Mouse (Mus musculus): ENCODE data around the gene Zmynd15. TPM values are rescaled to one million over a fixed set of nuclear protein-coding genes. Genes with fewer than 3 reads are reported as not detected.
A peak's percentile ranks its signal among the peaks of the same experiment; 100 is the strongest.
"Not testable (repeated sequence)": the region's sequence is repeated elsewhere in the genome, so short reads cannot be mapped to it uniquely, and the experiment has no call there.

Zmynd15 gene
- polyA plus RNA-seq (2015; fragmentation: Nextera tagmentation; extraction: Ambion mirVana), result 1.2 and 1.5 TPM in 2 replicates

GRCm38 (mm10) chr11:70458688-70459600, at the start of gene Zmynd15:
Gene Zmynd15 (plus strand): TSS chr11:70459433.
- Histone ChIP-seq H3K4me3 (peak within 1 kb of the TSS; percentile 42), H3K4me1 (replicated peaks) (peaks cover 17% of the 10 kb centered on the region), H3K9ac (peak within 1 kb of the TSS; percentile 70), H3K27me3 (peaks cover 60% of the 10 kb centered on the region), H3K36me3 (no peaks in the 10 kb centered on the region), H3K27ac (replicated peaks) (no peak within 1 kb of the TSS), H3K4me2 (peak within 1 kb of the TSS; percentile 65), H3K9me3 (no peaks in the 10 kb centered on the region)
- ATAC-seq (ENCODE audit: low read depth), result no peak; the same call in 1 of the 2 replicates
- WGBS, result 20% methylated on average over 32 of the region's 32 CpGs

- Histone ChIP-seq H3K4me3 (peak within 1 kb of the TSS; percentile 99), H3K36me3 (peaks cover 10% of the 10 kb centered on the region), H3K9me3 (no peaks in the 10 kb centered on the region), H3K27me3 (no peaks in the 10 kb centered on the region), H3K9ac (peak within 1 kb of the TSS; percentile 98), H3K4me2 (peak within 1 kb of the TSS; percentile 97), H3K27ac (replicated peaks) (peak within 1 kb of the TSS; percentile 68), H3K4me1 (replicated peaks) (peaks cover 30% of the 10 kb centered on the region)
- ATAC-seq (ENCODE audit: low read depth), result peak; percentile 97
- WGBS, result under 1% methylated on average over 59 of the region's 59 CpGs
Observed at GRCm38 (mm10) chr11:70409594-70410296, 49.5 kb upstream of the Zmynd15 start, which contains the start of gene Pelp1. Gene Pelp1 (minus strand): TSS chr11:70410031.

- peak overlapping the region; percentile 98 for H3K9ac ChIP-seq
- ATAC-seq (ENCODE audit: low read depth), result no peak
- H3K36me3 ChIP-seq, result peaks cover 6% of the 10 kb centered on the region; the same call in 1 of the 2 replicates
- 62% methylated on average over 6 of the region's 6 CpGs for WGBS
- H3K4me1 ChIP-seq (replicated peaks), result peaks cover 30% of the 10 kb centered on the region
- H3K27me3 ChIP-seq, result no peaks in the 10 kb centered on the region
- H3K4me3 ChIP-seq, result peak overlapping the region; percentile 99
- H3K27ac ChIP-seq (replicated peaks), result peak overlapping the region; percentile 68; the same call in 1 of the 2 replicates
- peak overlapping the region; percentile 97 for H3K4me2 ChIP-seq
- H3K9me3 ChIP-seq, result no peaks in the 10 kb centered on the region
Observed at GRCm38 (mm10) chr11:70410297-70410643, 49.0 kb upstream of the Zmynd15 start.

GRCm38 (mm10) chr11:70412591-70412990, 46.6 kb upstream of the Zmynd15 start:
- Histone ChIP-seq H3K36me3 (no peaks in the 10 kb centered on the region), H3K27me3 (peaks cover 4% of the 10 kb centered on the region; the same call in 1 of the 2 replicates), H3K4me1 (replicated peaks) (peaks cover 23% of the 10 kb centered on the region), H3K27ac (replicated peaks) (no peak overlapping the region), H3K9ac (no peak overlapping the region), H3K9me3 (no peaks in the 10 kb centered on the region), H3K4me2 (no peak overlapping the region), H3K4me3 (no peak overlapping the region)
- 80% methylated on average over 5 of the region's 5 CpGs for WGBS
- no peak for ATAC-seq (ENCODE audit: low read depth)

- no peak for ATAC-seq (ENCODE audit: low read depth)
- peaks cover 9% of the 10 kb centered on the region for H3K4me1 ChIP-seq (replicated peaks)
Observed at GRCm38 (mm10) chr11:70413961-70414360, 45.3 kb upstream of the Zmynd15 start.

GRCm38 (mm10) chr11:70418199-70418598, 41.0 kb upstream of the Zmynd15 start:
- no peak overlapping the region for H3K9ac ChIP-seq
- 66% methylated on average over 4 of the region's 4 CpGs for WGBS
- no peaks in the 10 kb centered on the region for H3K9me3 ChIP-seq

More at GRCm38 (mm10) chr11:70413961-70414360, 45.3 kb upstream of the Zmynd15 start:
- Histone ChIP-seq H3K9me3 (no peaks in the 10 kb centered on the region), H3K9ac (no peak overlapping the region), H3K36me3 (no peaks in the 10 kb centered on the region), H3K4me3 (no peak overlapping the region), H3K27me3 (peaks cover 4% of the 10 kb centered on the region; the same call in 1 of the 2 replicates), H3K27ac (replicated peaks) (no peak overlapping the region), H3K4me2 (no peak overlapping the region)
- WGBS, result 15% methylated on average over 3 of the region's 3 CpGs

GRCm38 (mm10) chr11:70419486-70419885, 39.7 kb upstream of the Zmynd15 start:
- 76% methylated on average over 5 of the region's 5 CpGs for WGBS
- no peak overlapping the region for H3K4me2 ChIP-seq
- H3K27ac ChIP-seq (replicated peaks), result no peak overlapping the region
- H3K9ac ChIP-seq, result no peak overlapping the region
- no peaks in the 10 kb centered on the region for H3K36me3 ChIP-seq
- no peaks in the 10 kb centered on the region for H3K9me3 ChIP-seq
- no peak overlapping the region for H3K4me3 ChIP-seq
- peaks cover 4% of the 10 kb centered on the region; the same call in 1 of the 2 replicates for H3K27me3 ChIP-seq
- no peaks in the 10 kb centered on the region for H3K4me1 ChIP-seq (replicated peaks)
- ATAC-seq (ENCODE audit: low read depth), result no peak

More at GRCm38 (mm10) chr11:70418199-70418598, 41.0 kb upstream of the Zmynd15 start:
- Histone ChIP-seq H3K27me3 (peaks cover 4% of the 10 kb centered on the region; the same call in 1 of the 2 replicates), H3K4me1 (replicated peaks) (no peaks in the 10 kb centered on the region), H3K4me2 (no peak overlapping the region), H3K4me3 (no peak overlapping the region), H3K36me3 (no peaks in the 10 kb centered on the region), H3K27ac (replicated peaks) (no peak overlapping the region)
- ATAC-seq (ENCODE audit: low read depth), result no peak

GRCm38 (mm10) chr11:70426598-70426997, 32.6 kb upstream of the Zmynd15 start:
- not testable (repeated sequence) for H3K4me3 ChIP-seq
- WGBS, result 76% methylated on average over 6 of the region's 6 CpGs
- H3K4me1 ChIP-seq (replicated peaks), result peaks cover 11% of the 10 kb centered on the region

GRCm38 (mm10) chr11:70431574-70431973, 27.7 kb upstream of the Zmynd15 start:
- peak overlapping the region; percentile 31 for H3K9ac ChIP-seq
- no peak for ATAC-seq (ENCODE audit: low read depth)
- peak overlapping the region; percentile 95 for H3K27ac ChIP-seq (replicated peaks)
- H3K4me3 ChIP-seq, result peak overlapping the region; percentile 76
- H3K9me3 ChIP-seq, result no peaks in the 10 kb centered on the region
- peaks cover 36% of the 10 kb centered on the region for H3K4me1 ChIP-seq (replicated peaks)
- 31% methylated on average over 5 of the region's 5 CpGs for WGBS
- peak overlapping the region; percentile 69 for H3K4me2 ChIP-seq
- H3K27me3 ChIP-seq, result no peaks in the 10 kb centered on the region
- H3K36me3 ChIP-seq, result peaks cover 10% of the 10 kb centered on the region

More at GRCm38 (mm10) chr11:70426598-70426997, 32.6 kb upstream of the Zmynd15 start:
- not testable (repeated sequence) for H3K27me3 ChIP-seq; H3K36me3 ChIP-seq; ATAC-seq (ENCODE audit: low read depth); H3K9me3 ChIP-seq; H3K27ac ChIP-seq (replicated peaks); H3K4me2 ChIP-seq; H3K9ac ChIP-seq

- H3K9me3 ChIP-seq, result no peaks in the 10 kb centered on the region
- no peaks in the 10 kb centered on the region for H3K27me3 ChIP-seq
- peak within 1 kb of the TSS; percentile 88 for H3K9ac ChIP-seq
- peak within 1 kb of the TSS; percentile 76 for H3K4me3 ChIP-seq
- H3K4me1 ChIP-seq (replicated peaks), result peaks cover 36% of the 10 kb centered on the region
- peak; percentile 96 for ATAC-seq (ENCODE audit: low read depth)
- H3K4me2 ChIP-seq, result peak within 1 kb of the TSS; percentile 69
- H3K36me3 ChIP-seq, result peaks cover 17% of the 10 kb centered on the region
- WGBS, result under 1% methylated on average over 75 of the region's 75 CpGs
- H3K27ac ChIP-seq (replicated peaks), result peak within 1 kb of the TSS; percentile 95
Observed at GRCm38 (mm10) chr11:70432048-70432894, 27.0 kb upstream of the Zmynd15 start, which contains the start of gene Arrb2. Gene Arrb2 (plus strand): TSS chr11:70432635.

GRCm38 (mm10) chr11:70432895-70433568, 26.2 kb upstream of the Zmynd15 start:
- Histone ChIP-seq H3K27me3 (no peaks in the 10 kb centered on the region), H3K4me2 (peak overlapping the region; percentile 69), H3K9me3 (no peaks in the 10 kb centered on the region), H3K4me1 (replicated peaks) (peaks cover 36% of the 10 kb centered on the region), H3K4me3 (peak overlapping the region; percentile 76), H3K36me3 (peaks cover 24% of the 10 kb centered on the region), H3K9ac (peak overlapping the region; percentile 88), H3K27ac (replicated peaks) (peak overlapping the region; percentile 95)
- peak; percentile 62 for ATAC-seq (ENCODE audit: low read depth)
- 8% methylated on average over 15 of the region's 15 CpGs for WGBS

All from neural tube, embryonic 13.5 days (tissue).